Mouse (Mus musculus): ENCODE measurements around the gene Amh.

GRCm38 (mm10) chr10:80837827-80838226 is 32.8 kb downstream of the Amh start:
- TF ChIP-seq CTCF (IDR thresholded peaks at IDR 0.05; ENCODE audit: low read depth) (no peak), EP300 (IDR thresholded peaks at IDR 0.05; ENCODE audit: low read depth) (no peak)

Measured in heart, postnatal 0 days (tissue).